Mouse (Mus musculus) lung, embryonic 14.5 days (tissue): Measurements from ENCODE around the gene Efna1. TPM values are rescaled to one million over a fixed set of nuclear protein-coding genes. Genes with fewer than 3 reads are reported as not detected.

ENCODE experiments used
- ATAC-seq: fragments of 200-750 bp; cut with Nextera tagmentation; 2 replicates; pipeline ENCODE4 v1.8.0; 2017; ENCODE audit warnings: mild to moderate bottlenecking, moderate TSS enrichment, moderate library complexity; ENCODE audit not compliant: insufficient read depth
- DNase-seq: peaks from one replicate; pipeline ENCODE4 v3.0.0-alpha.2; 2015
- H3K27ac ChIP-seq: fragments of 300-500 bp; sonication (generic); 2 replicates; pipeline ENCODE4 v1.5.1; 2014; ENCODE audit warnings: low read depth, mild to moderate bottlenecking, moderate library complexity
- H3K27me3 ChIP-seq: fragments of 300-500 bp; sonication (generic); 2 replicates; pipeline ENCODE4 v1.6.1; 2014; ENCODE audit warnings: low read length, control low read depth; ENCODE audit not compliant: insufficient read depth
- H3K36me3 ChIP-seq: fragments of 300-500 bp; sonication (generic); 2 replicates; pipeline ENCODE4 v1.6.1; 2014; ENCODE audit warnings: control low read depth; ENCODE audit not compliant: insufficient read depth
- H3K4me1 ChIP-seq: fragments of 300-500 bp; sonication (generic); 2 replicates; pipeline ENCODE4 v1.6.1; 2014; ENCODE audit warnings: antibody characterized with exemption, control low read depth; ENCODE audit not compliant: insufficient read depth
- H3K4me2 ChIP-seq: fragments of 300-500 bp; sonication (generic); 2 replicates; pipeline ENCODE4 v1.6.1; 2014; ENCODE audit warnings: mild to moderate bottlenecking
- H3K4me3 ChIP-seq: fragments of 300-500 bp; sonication (generic); 2 replicates; pipeline ENCODE4 v1.5.1; 2014; ENCODE audit warnings: low read depth, low read length
- H3K9ac ChIP-seq: fragments of 300-500 bp; sonication (generic); 2 replicates; pipeline ENCODE4 v1.6.1; 2014
- H3K9me3 ChIP-seq: fragments of 300-500 bp; sonication (generic); 2 replicates; pipeline ENCODE4 v1.6.1; 2016; ENCODE audit warnings: low read depth, low read length, control low read depth
- CTCF ChIP-seq: IDR thresholded peaks from 2 replicates; pipeline ENCODE4 v1.5.1; 2016; ENCODE audit warnings: antibody characterized with exemption, low read depth
- WGBS: fragments of 180-500 bp; shearing (Covaris S2); extraction: QIAGEN DNeasy Blood & Tissue Kit; methylation state at CpG from one replicate; pipeline ENCODE4 v1.1.7; 2014; 5-methylcytosine and 5-hydroxymethylcytosine counted together
- polyA plus RNA-seq: library from polyadenylated mRNA; unstranded; fragments of >200 nt; fragmentation: Nextera tagmentation; extraction: Ambion mirVana; gene quantifications from 2 replicates; pipeline ENCODE4 v1.2.1, GENCODE M21; 2014

Gene Efna1
- polyA plus RNA-seq, 1 experiment from 2014 or later, result 68.3 TPM

DNA sequence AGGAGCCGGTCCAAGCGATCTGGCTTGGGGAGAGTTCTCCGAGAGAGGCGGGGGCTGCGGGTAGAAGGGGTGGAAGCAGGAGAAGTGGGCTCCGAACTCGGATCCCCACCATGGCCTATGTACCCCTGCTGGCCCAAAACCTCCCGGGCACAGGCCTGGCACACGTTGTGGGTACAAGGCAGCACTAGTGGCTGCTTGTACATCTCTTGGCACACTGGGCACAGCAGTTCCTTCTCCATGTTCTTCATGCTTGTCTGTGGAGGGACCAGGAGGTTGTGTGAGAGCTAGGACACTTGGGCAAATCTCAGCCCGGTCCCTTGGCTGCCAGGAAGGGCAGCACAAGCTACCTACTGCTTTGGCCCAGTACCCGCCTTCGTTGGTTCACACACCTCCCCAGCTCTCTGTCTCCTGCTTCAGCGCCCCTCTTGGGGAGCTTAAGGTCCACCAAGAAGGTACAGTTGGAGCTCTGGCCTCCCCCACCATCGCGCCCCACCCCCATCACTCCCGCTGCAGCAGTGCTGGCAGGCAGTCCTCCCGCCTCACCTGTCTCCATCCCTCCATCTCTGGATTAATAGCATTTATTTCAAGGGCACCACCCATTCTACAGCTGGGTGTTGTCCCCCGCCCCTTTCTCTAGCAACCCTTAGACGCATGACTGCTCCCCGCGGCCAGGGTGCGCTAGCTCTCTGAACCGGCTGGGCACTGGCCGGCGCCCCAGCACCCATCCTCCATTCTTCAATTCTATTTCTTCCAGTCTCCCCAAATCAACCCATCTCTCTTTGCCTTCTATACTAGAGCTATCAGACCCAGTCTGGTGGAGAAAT, 36.6 kb downstream of the Efna1 start:
- H3K4me3 ChIP-seq, result peak overlapping the region; percentile 78
- peaks cover 6% of the 10 kb centered on the region for H3K4me1 ChIP-seq
- H3K9me3 ChIP-seq, result no peaks in the 10 kb centered on the region
- peak; percentile 36 for DNase-seq
- peak overlapping the region; percentile 42; the same call in 1 of the 2 replicates for H3K27ac ChIP-seq
- H3K4me2 ChIP-seq, result peak overlapping the region; percentile 88
- ATAC-seq, result peak; percentile 25; the same call in 1 of the 2 replicates
- 13% methylated on average over 25 of the region's 25 CpGs for WGBS
- peaks cover 15% of the 10 kb centered on the region; the same call in 1 of the 2 replicates for H3K27me3 ChIP-seq
- TF ChIP-seq CTCF, result peak; percentile 25; the same call in 1 of the 2 replicates
- H3K9ac ChIP-seq, result peak overlapping the region; percentile 1; the same call in 1 of the 2 replicates
- H3K36me3 ChIP-seq, result peaks cover 12% of the 10 kb centered on the region

- Histone ChIP-seq H3K4me1 (peaks cover 6% of the 10 kb centered on the region), H3K9ac (no peak overlapping the region), H3K9me3 (no peaks in the 10 kb centered on the region), H3K4me3 (peak overlapping the region; percentile 78), H3K4me2 (peak overlapping the region; percentile 88), H3K36me3 (peaks cover 8% of the 10 kb centered on the region), H3K27me3 (peaks cover 15% of the 10 kb centered on the region; the same call in 1 of the 2 replicates), H3K27ac (no peak overlapping the region)
- 9% methylated on average over 14 of the region's 14 CpGs for WGBS
- peak; percentile 33 for ATAC-seq
- DNase-seq, result peak; percentile 75
- TF ChIP-seq CTCF, result peak; percentile 68
Measured at GRCm38 (mm10) chr3:89243609-89244008, 37.3 kb downstream of the Efna1 start.

GRCm38 (mm10) chr3:89242331-89242895, 38.5 kb downstream of the Efna1 start:
- no peak overlapping the region for H3K9ac ChIP-seq
- H3K9me3 ChIP-seq, result no peaks in the 10 kb centered on the region
- WGBS, result 75% methylated on average over 9 of the region's 9 CpGs
- H3K36me3 ChIP-seq, result no peaks in the 10 kb centered on the region
- H3K4me3 ChIP-seq, result no peak overlapping the region
- DNase-seq (peak; percentile 70), ATAC-seq (no peak)
- peak; percentile 73 for TF ChIP-seq CTCF
- peaks cover 15% of the 10 kb centered on the region; the same call in 1 of the 2 replicates for H3K27me3 ChIP-seq
- H3K27ac ChIP-seq, result no peak overlapping the region
- no peak overlapping the region for H3K4me2 ChIP-seq
- H3K4me1 ChIP-seq, result peaks cover 3% of the 10 kb centered on the region

DNA sequence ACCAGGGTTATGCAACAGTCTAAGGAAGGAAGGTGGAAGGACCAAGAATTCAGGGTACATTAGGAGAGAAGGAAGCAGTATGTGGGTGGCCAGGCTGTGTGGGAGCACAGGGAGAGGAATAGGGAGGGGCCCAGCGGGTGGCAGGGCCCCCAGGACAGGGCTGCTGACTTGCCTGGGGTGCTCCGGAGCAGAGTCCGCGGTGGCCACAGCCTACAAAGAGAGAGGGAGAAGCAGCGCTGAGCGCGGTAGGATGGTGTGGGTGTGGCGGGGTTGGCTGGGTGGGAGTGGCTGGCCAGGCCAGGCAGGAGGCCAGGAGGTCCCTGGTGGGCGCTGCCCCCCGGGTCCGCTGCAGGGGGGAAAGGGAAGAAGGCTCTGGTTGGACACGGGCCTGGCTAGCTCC, 42.4 kb downstream of the Efna1 start:
- Histone ChIP-seq H3K27me3 (0 out of 2 replicates have a peak, but pooled peaks cover under 1% of the 10 kb centered on the region), H3K9me3 (no peaks in the 10 kb centered on the region), H3K9ac (no peak overlapping the region), H3K27ac (no peak overlapping the region), H3K4me1 (peaks cover 4% of the 10 kb centered on the region), H3K4me3 (no peak overlapping the region), H3K4me2 (no peak overlapping the region), H3K36me3 (0 out of 2 replicates have a peak, but pooled peaks cover 3% of the 10 kb centered on the region)
- TF ChIP-seq CTCF, result no peak
- ATAC-seq (no peak), DNase-seq (no peak)
- WGBS, result 57% methylated on average over 11 of the region's 12 CpGs

GRCm38 (mm10) chr3:89237682-89238081, 43.3 kb downstream of the Efna1 start:
- Histone ChIP-seq H3K27me3 (no peaks in the 10 kb centered on the region), H3K27ac (no peak overlapping the region), H3K9ac (no peak overlapping the region), H3K9me3 (no peaks in the 10 kb centered on the region), H3K4me1 (peaks cover 11% of the 10 kb centered on the region), H3K4me3 (no peak overlapping the region), H3K36me3 (0 out of 2 replicates have a peak, but pooled peaks cover 3% of the 10 kb centered on the region), H3K4me2 (no peak overlapping the region)
- WGBS, result 92% methylated on average over 21 of the region's 21 CpGs
- ATAC-seq, result no peak
- DNase-seq, result no peak
- TF ChIP-seq CTCF, result no peak

- WGBS, result 88% methylated on average over 10 of the region's 10 CpGs
- H3K4me3 ChIP-seq, result no peak overlapping the region
Measured at GRCm38 (mm10) chr3:89236516-89236915, 44.4 kb downstream of the Efna1 start.

DNA sequence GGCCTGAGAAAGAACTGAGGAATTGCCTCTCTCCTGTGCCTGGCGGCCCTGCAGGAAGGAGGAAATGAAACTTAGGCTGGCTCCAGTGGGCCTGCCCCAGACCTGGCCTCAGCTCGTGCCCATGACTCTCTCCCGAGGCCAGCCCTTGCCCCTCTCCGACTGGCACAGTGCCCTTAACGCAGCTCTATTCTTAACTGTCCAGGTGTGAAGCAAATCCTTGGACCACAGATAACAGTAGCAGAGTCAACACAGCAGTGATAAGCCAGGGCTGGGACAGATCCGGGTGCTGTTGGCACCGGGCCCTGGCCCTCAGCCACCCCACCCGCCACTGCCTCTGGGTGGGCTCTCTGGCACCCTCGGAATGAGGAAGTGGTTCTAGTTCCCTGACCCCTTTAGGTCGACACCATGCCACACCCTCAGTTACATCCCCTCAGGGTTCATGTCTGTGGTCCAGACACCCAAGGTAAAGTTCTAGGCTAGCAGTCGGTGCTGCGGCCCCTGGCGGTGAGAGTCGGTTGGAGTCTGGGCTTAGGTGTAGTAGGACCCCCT, 47.3 kb downstream of the Efna1 start:
- H3K27ac ChIP-seq, result peak overlapping the region; percentile 88

More at GRCm38 (mm10) chr3:89236516-89236915, 44.4 kb downstream of the Efna1 start:
- ATAC-seq (no peak), DNase-seq (no peak)
- H3K4me2 ChIP-seq, result no peak overlapping the region
- H3K9ac ChIP-seq, result no peak overlapping the region
- no peak for TF ChIP-seq CTCF
- H3K9me3 ChIP-seq, result no peaks in the 10 kb centered on the region
- 0 out of 2 replicates have a peak, but pooled peaks cover 3% of the 10 kb centered on the region for H3K36me3 ChIP-seq
- no peak overlapping the region for H3K27ac ChIP-seq
- H3K4me1 ChIP-seq, result peaks cover 15% of the 10 kb centered on the region
- no peaks in the 10 kb centered on the region for H3K27me3 ChIP-seq

More for the DNA sequence above, 47.3 kb downstream of the Efna1 start:
- Histone ChIP-seq H3K4me1 (peaks cover 15% of the 10 kb centered on the region), H3K9ac (no peak overlapping the region), H3K4me3 (no peak overlapping the region), H3K4me2 (peak overlapping the region; percentile 49), H3K9me3 (no peaks in the 10 kb centered on the region), H3K27me3 (no peaks in the 10 kb centered on the region), H3K36me3 (0 out of 2 replicates have a peak, but pooled peaks cover 3% of the 10 kb centered on the region)
- TF ChIP-seq CTCF, result no peak
- 52% methylated on average over 14 of the region's 14 CpGs for WGBS
- DNase-seq, result peak; percentile 28
- ATAC-seq, result peak; percentile 21; the same call in 1 of the 2 replicates
